Mouse (Mus musculus): ENCODE results near the gene Ptpre.

Ptpre gene

DNA sequence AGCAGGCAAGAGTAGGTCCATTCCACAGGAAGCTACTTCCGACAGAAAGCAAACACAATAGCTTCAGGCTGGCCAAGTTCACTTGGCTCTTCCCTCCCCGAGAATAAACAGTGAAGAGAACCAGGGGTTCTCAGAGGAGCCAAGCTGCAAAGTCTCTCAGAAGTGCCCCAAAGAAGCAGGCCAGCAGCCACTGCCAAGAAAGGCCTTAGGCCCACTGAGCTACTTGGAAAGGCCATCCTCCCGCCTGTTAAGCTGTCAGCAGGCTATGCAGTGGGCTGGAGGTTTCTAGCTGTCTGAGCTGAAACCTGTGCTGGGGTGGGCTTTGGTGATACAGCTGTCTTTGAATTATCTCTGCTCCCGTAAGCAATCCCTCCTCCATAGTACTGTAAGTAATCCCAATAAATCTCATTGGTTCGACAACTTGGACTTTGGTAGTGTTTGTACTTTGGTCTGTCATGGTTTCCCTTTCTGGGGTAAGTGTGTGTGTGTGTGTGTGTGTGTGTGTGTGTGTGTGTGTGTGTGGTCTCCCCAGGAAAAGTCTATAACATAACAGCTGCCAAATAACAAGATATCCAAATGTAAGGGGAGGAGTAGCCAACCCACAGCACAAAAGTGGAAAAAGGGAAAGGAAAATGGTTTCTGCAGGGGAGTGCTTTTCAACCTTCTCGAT lies 186.5 kb downstream of the Ptpre start:
- no peak for DNase-seq (ENCODE audit: low spot score in 2 of 2)

DNA sequence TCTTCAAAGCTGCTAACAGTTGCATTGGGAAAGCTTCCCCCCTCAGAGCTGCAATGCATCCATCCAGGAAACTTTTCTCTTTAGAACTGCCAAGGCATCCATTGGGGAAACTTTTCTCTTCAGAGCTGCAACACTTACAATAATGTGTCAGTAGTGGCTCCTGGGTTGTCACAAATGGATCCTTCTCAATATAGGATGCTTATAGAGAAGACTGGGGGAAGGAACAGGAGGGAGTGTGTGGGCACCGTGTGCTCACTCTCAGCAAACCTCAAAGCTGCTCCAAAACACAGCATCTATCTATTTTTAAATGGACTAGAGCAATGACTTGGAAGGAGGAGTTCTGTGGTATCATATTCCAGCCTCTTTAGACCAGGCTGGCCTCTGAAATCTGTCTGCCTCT lies 189.4 kb downstream of the Ptpre start:
- DNase-seq (ENCODE audit: low spot score in 2 of 2): no peak

DNA sequence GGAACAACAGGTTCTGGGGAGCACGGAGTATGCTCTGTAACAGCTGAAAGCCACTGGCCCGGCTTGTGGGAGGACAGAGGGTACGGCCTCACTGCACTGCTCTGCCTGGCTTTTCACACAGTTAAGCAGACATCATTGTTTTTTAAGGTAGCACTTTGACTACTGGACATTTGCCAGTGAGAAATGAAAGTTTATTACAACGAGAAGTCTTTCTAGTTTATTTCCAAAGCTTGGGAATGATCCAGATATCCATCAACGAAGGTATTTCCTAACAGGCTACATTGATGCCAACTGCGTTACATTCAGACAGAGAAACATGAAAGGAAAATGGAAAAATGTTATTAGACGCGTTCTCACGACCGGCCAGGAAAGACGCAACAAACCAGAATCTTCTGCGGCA lies 190.8 kb downstream of the Ptpre start:
- DNase-seq (ENCODE audit: low spot score in 2 of 2): no peak

DNA sequence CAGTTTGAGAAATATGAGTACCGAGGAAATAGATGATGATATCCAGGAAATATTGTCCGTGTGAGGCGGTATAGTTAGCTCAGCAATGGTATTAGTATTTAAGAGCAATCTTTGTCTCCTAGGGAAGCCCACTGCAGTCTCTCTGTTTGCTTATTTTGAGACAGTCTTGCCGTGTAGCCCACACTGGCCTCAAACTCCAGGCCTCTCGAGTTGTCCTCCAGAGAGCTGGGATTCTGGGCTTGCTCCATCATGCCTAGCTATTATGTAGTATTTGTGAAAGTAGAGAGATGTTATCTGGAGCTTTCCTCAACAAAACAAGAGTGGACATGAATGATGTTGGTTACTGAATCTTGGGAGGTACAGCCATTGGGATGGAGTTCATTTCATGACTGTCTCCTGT lies 197.1 kb downstream of the Ptpre start:
- DNase-seq (ENCODE audit: low spot score in 2 of 2): no peak

DNA sequence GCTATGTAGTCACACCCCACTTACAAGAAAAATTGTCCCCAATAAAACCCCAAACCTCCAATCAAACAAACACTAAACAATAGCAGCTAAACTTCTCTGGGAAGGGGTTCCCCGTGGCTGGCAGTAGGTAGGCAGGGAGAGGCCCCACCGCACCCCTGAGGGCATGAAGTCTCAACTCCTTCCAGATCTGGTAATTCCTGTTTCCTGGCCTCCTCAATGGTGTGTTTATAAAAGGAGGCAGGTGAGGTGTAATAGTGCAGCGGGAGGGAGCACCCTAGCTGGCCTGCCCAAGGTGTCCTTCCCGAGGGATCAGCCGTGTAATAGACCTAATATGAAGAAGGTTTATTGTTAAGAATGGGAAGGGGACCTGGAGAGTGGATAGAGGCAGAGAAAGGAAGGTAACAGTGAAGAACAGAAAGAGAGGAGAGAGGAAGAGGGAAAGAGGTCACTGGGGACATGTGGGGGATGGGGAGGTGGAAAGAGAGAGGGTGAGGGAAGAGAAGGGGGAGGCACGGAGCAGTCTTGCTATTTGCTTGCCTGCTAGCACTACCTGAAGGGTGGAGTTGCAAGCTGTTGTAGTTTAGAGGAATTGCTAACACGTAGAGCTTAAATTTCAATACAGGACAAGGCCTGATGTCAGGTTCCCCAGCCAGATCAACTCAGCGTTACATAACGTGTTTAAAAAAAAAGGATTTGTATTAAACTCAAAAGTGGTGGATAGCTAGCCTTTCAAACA lies 197.8 kb downstream of the Ptpre start:
- DNase-seq (ENCODE audit: low spot score in 2 of 2): no peak

Measured in urinary bladder, postnatal 4 days (tissue).